14 mouse cellular contexts compared by ENCODE assay signal in the genomic region with DNA sequence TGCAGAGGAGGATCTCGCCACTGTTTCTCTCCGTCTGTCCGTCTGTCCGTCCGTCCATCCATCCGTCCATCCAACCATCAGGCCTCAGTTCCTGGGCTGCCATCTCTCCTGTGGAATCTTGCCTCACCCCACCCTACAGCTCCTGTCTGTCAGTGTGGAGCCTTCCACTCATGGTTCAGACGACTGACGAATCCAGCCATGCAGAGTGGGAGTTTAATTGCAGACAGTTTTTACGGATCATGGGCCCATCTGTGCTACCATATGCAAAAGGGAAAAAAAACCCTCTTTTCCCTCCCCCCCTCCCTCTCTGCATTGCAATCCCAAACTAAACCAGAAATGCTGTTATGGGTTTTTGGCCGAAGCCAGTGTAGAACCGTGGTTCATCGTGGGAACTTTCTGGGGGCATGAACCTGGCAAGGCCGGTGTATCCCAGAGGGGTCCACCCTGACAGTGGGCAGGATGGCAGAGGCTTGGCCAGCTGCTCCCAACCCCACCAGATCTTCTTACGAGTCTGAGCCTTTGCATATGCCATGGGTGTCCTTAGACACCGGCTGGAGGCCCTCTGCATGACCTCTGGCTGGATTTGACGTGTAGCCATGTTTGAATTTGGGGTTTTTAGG. TPM values are rescaled to one million over a fixed set of nuclear protein-coding genes. Genes with fewer than 3 reads are reported as not detected.
DNase-seq lines count a peak whose midpoint lies in the region; ATAC-seq lines count a peak whose summit lies in the region.
"Had no signal": no experiment of that assay in that cellular context is flagged by ENCODE, and none has a peak within 500 bp of the region (broad histone marks: within the 10 kb centered on the region; RNA-seq: fewer than 3 reads in every experiment).

No protein-coding gene starts in this region.

- H3K27me3 ChIP-seq in forebrain, embryonic 12.5 days, result peaks cover 45% of the 10 kb centered on the region
- H3K27me3 ChIP-seq in hindbrain, embryonic 15.5 days, result no peaks in the 10 kb centered on the region
- no peaks in the 10 kb centered on the region for H3K27me3 ChIP-seq in neural tube, embryonic 14.5 days (ENCODE audit: control insufficient read depth, insufficient read depth, low read length)

- no peaks in the 10 kb centered on the region for H3K9me3 ChIP-seq in forebrain, embryonic 12.5 days
- no peaks in the 10 kb centered on the region for H3K9me3 ChIP-seq in hindbrain, embryonic 15.5 days
- H3K9me3 ChIP-seq in neural tube, embryonic 14.5 days (ENCODE audit: control insufficient read depth, low read length), result no peaks in the 10 kb centered on the region

- peak; percentile 55 to 79 for DNase-seq in layer of hippocampus, adult 18-20 months (ENCODE audit: low spot score in 2 of 2)
- DNase-seq in layer of hippocampus, postnatal 10 days (ENCODE audit: low spot score in 2 of 2), result no peak
- DNase-seq in adrenal gland, postnatal 36 days, result no peak
- no peak for DNase-seq in kidney, adult 9 months
- DNase-seq in adrenal gland, adult 18-20 months (ENCODE audit: low spot score in 2 of 2), result no peak
- DNase-seq: cerebellum, adult 8-10 months; kidney, postnatal 4 days; lung, postnatal 36 days; spleen, adult 18-20 months; thymus, adult 2 months had no signal

- H3K4me1 ChIP-seq in forebrain, embryonic 12.5 days, result peaks cover 95% of the 10 kb centered on the region
- H3K4me1 ChIP-seq in hindbrain, embryonic 15.5 days (replicated peaks), result peaks cover 88% of the 10 kb centered on the region
- peaks cover 73% of the 10 kb centered on the region for H3K4me1 ChIP-seq in neural tube, embryonic 14.5 days (ENCODE audit: control insufficient read depth, insufficient read depth, low read length)

- ATAC-seq in forebrain, embryonic 12.5 days (ENCODE audit: low FRiP score), result no peak
- ATAC-seq in hindbrain, embryonic 15.5 days (ENCODE audit: low FRiP score, low read depth), result no peak
- ATAC-seq in neural tube, embryonic 14.5 days (ENCODE audit: low read depth), result no peak

- H3K27ac ChIP-seq in forebrain, embryonic 12.5 days, result peak overlapping the region; percentile 70; the same call in 1 of the 2 replicates
- H3K27ac ChIP-seq in hindbrain, embryonic 15.5 days (replicated peaks), result peak overlapping the region; percentile 41
- peak overlapping the region; percentile 48; the same call in 1 of the 2 replicates for H3K27ac ChIP-seq in neural tube, embryonic 14.5 days (ENCODE audit: low read depth, low read length)

- peak overlapping the region; percentile 40; the same call in 1 of the 2 replicates for H3K4me2 ChIP-seq in forebrain, embryonic 12.5 days
- H3K4me2 ChIP-seq in hindbrain, embryonic 15.5 days, result peak overlapping the region; percentile 40; the same call in 1 of the 2 replicates
- peak overlapping the region; percentile 23; the same call in 1 of the 2 replicates for H3K4me2 ChIP-seq in neural tube, embryonic 14.5 days (ENCODE audit: low read depth, low read length)
- H3K4me2 ChIP-seq: liver, embryonic 11.5 days had no signal

- no peak overlapping the region for H3K4me3 ChIP-seq in forebrain, embryonic 12.5 days (replicated peaks)
- no peak overlapping the region for H3K4me3 ChIP-seq in hindbrain, embryonic 15.5 days
- H3K4me3 ChIP-seq in neural tube, embryonic 14.5 days (ENCODE audit: low read depth, low read length), result no peak overlapping the region

- 84% methylated on average over 16 of the region's 16 CpGs for WGBS in forebrain, embryonic 12.5 days
- 63% methylated on average over 16 of the region's 16 CpGs for WGBS in hindbrain, embryonic 15.5 days
- 59% methylated on average over 16 of the region's 16 CpGs for WGBS in neural tube, embryonic 14.5 days

- no peak overlapping the region for H3K9ac ChIP-seq in forebrain, embryonic 12.5 days
- H3K9ac ChIP-seq in hindbrain, embryonic 15.5 days, result no peak overlapping the region
- no peak overlapping the region for H3K9ac ChIP-seq in neural tube, embryonic 14.5 days (replicated peaks; ENCODE audit: low read depth, low read length)

- no peaks in the 10 kb centered on the region for H3K36me3 ChIP-seq in forebrain, embryonic 12.5 days (replicated peaks)
- H3K36me3 ChIP-seq in hindbrain, embryonic 15.5 days, result no peaks in the 10 kb centered on the region
- H3K36me3 ChIP-seq in neural tube, embryonic 14.5 days (ENCODE audit: control insufficient read depth, insufficient read depth, low read length), result no peaks in the 10 kb centered on the region

RNA-seq across cellular contexts. Expression of a gene that starts 8.3 kb away (rescaled TPM):
- 1 to 10 TPM; 5.2 to 5.3 TPM for total RNA-seq in layer of hippocampus, adult 18-20 months (2021)
- total RNA-seq in layer of hippocampus, postnatal 10 days (2021), result 1 to 10 TPM; 5.0 to 5.7 TPM
- polyA plus RNA-seq in forebrain, embryonic 12.5 days (2016; fragmentation: Nextera tagmentation; extraction: Ambion mirVana), result 6.9 and 10.2 TPM in 2 replicates
- polyA plus RNA-seq in hindbrain, embryonic 15.5 days (2015; fragmentation: Nextera tagmentation; extraction: Ambion mirVana), result 6.6 and 8.3 TPM in 2 replicates
- 5.3 and 7.0 TPM in 2 replicates for polyA plus RNA-seq in neural tube, embryonic 14.5 days (2014; fragmentation: Nextera tagmentation; extraction: Ambion mirVana)
- 100 to 1,000 TPM in 1 of 2 experiments, 10 to 100 TPM in 1; 52.1 to 118 TPM for total RNA-seq in adrenal gland, postnatal 36 days (2021)
- 10 to 100 TPM; 62.7 to 76.0 TPM for total RNA-seq in adrenal gland, adult 18-20 months (2021)

Comparison
In these comparisons a context has a peak if more than half of its experiments do, and no peak if none do; other contexts are left out.
1. DNase-seq: peak in layer of hippocampus, adult 18-20 months (2 of 2); none in layer of hippocampus, postnatal 10 days (0 of 2), adrenal gland, postnatal 36 days (0 of 2), kidney, adult 9 months (single experiment) and adrenal gland, adult 18-20 months (0 of 2).
2. RNA of a gene that starts 8.3 kb away (total RNA-seq): 52.1 to 118 TPM in adrenal gland, postnatal 36 days and 62.7 to 76.0 TPM in adrenal gland, adult 18-20 months; 5.0 to 5.7 TPM in layer of hippocampus, postnatal 10 days and 5.2 to 5.3 TPM in layer of hippocampus, adult 18-20 months; every median in the first group is over 4 times any median in the second.
3. Peak in every context shown above with its lines, with median percentiles within 50 percentile points of each other: H3K27ac ChIP-seq and H3K4me2 ChIP-seq.